Mouse (Mus musculus) retina, embryonic 14.5 days (tissue): Measurements from ENCODE around the gene Stx17.

ENCODE experiments used
- DNase-seq: peaks from one replicate; pipeline ENCODE4 v3.0.0-alpha.2; 2015; ENCODE audit warnings: low spot score

Gene Stx17

DNA sequence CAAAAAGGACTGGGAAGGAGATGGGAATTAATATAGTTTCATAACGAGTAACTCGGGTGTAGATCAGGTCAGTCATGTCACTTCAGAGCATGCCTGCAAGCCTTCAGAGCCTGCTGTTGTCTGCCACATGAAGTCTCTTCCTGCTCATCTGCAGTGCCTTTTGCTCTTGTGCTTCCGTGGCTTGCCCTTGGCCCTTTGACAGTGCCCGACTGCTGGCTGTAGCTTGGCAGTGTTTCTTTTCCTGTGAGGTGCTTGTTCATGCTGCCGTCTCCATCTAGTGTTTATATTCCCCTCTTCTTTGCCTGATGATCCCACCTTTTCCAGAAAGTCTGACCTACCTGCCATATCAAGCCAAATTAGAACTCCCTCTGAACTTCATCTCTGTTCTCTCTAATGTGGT, 39.1 kb downstream of the Stx17 start:
- no peak for DNase-seq

GRCm38 (mm10) chr4:48175666-48176065, 51.0 kb downstream of the Stx17 start:
- DNase-seq, result no peak

DNA sequence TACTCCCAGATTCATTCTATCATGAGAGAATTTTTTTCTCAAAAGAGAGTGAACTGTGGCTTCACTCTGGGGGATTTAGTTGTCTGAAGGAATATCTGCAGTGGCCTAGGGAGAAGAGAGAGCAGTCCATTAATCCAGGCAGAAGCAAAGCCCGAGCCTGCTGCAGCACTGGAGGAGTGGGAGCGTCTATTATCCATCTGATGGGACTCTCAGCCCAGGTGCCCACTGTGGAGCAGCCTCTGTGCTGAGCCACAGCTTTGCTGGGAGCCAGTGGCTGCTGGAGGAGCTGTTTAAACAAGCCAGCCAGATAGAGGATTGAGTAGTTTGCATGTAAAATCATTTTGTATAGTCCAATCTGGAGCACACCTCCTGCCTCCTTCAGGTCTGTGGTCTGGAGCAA, 56.2 kb downstream of the Stx17 start:
- no peak for DNase-seq

GRCm38 (mm10) chr4:48181366-48181765, 56.7 kb downstream of the Stx17 start:
- no peak for DNase-seq

- no peak for DNase-seq
Observed at GRCm38 (mm10) chr4:48182115-48182806, 57.5 kb downstream of the Stx17 start.

GRCm38 (mm10) chr4:48197925-48198324, 73.2 kb downstream of the Stx17 start:
- DNase-seq, result no peak

- DNase-seq, result no peak
Observed at GRCm38 (mm10) chr4:48198447-48198846, 73.7 kb downstream of the Stx17 start.

- DNase-seq, result no peak
Observed at GRCm38 (mm10) chr4:48203564-48203963, 78.8 kb downstream of the Stx17 start.

GRCm38 (mm10) chr4:48225173-48225572, 100.5 kb downstream of the Stx17 start:
- peak; percentile 85 for DNase-seq

GRCm38 (mm10) chr4:48225604-48226003, 100.9 kb downstream of the Stx17 start:
- DNase-seq, result no peak

DNA sequence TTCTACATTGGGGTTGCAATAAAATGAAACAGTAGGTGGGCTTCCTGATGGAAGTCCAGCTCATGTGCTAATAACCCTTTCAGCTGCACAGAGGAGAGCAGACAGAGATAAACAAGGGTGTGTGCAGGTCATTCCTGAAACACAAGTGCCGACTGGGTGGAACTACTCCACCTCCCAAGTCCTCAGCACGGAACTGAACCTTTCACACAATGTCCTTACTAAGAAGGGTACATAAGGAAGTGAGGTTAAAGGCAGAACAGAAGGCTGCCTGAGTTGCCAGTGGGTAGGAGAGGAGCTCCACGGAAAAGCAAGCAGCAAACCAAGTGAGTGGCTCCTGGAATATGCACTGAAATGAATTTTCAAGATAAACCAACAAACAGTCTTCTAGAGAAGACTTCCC, 102.1 kb downstream of the Stx17 start:
- DNase-seq, result no peak
